Mouse (Mus musculus) E14TG2a.4 (cell line): ENCODE measurements around the gene Usp4.

Experiments used
- CTCF ChIP-seq: conservative IDR thresholded peaks from 2 replicates; pipeline ENCODE4 v1.5.1; 2014; ENCODE audit warnings: low read length
- NANOG ChIP-seq: IDR thresholded peaks from 2 replicates; pipeline ENCODE4 v1.6.1; 2014; ENCODE audit warnings: borderline replicate concordance, low read length, mixed read lengths
- POU5F1 ChIP-seq: IDR thresholded peaks from 2 replicates; pipeline ENCODE4 v1.6.1; 2014; ENCODE audit warnings: low read length, borderline replicate concordance

DNA sequence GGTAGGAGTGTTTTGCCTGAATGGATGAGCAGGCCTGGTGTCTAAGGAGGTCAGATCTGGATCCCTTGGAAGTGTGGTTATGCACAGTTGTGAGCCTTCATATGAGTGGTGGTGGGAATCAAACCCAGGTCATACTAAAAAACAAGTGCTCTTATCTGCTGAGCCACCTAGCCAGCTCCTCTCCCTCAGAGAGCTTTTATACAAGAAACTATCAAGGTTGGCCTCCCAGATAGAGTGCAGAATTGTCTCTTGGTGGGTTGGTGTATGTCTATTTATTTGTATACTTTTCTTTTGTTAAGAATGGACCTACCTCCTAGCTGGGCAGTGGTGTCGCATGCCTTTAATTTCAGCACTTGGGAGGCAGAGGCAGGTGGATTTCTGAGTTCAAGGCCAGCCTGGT, 3.8 kb upstream of the Usp4 start:
- TF ChIP-seq CTCF: no peak
- no peak for TF ChIP-seq NANOG
- no peak for TF ChIP-seq POU5F1
